Mouse (Mus musculus) B cell, adult 2 months (primary cell): ENCODE measurements around the gene Fam163a.
"Not testable (repeated sequence)": the region's sequence is repeated elsewhere in the genome, so short reads cannot be mapped to it uniquely, and the experiment has no call there.

Experiments
- DNase-seq, 2 experiments: peaks; one replicate each; pipeline ENCODE4 v3.0.0; 2022

The Fam163a gene

GRCm38 (mm10) chr1:156204656-156205131, at the start of gene Fam163a:
TSS of gene Fam163a (minus strand) at chr1:156205026.
- no peak for DNase-seq

- DNase-seq = not testable (repeated sequence)
Measured at GRCm38 (mm10) chr1:156251096-156251495, 46.3 kb upstream of the Fam163a start.

- no peak for DNase-seq
Measured at GRCm38 (mm10) chr1:156247893-156248292, 43.1 kb upstream of the Fam163a start.

GRCm38 (mm10) chr1:156241713-156242348, 37.0 kb upstream of the Fam163a start:
- DNase-seq = peak; percentile 37 to 40

- peak; percentile 22 to 28 for DNase-seq
Measured at GRCm38 (mm10) chr1:156241035-156241434, 36.2 kb upstream of the Fam163a start.

GRCm38 (mm10) chr1:156231122-156231521, 26.3 kb upstream of the Fam163a start:
- no peak for DNase-seq

- no peak for DNase-seq
Measured at GRCm38 (mm10) chr1:156230339-156231089, 25.7 kb upstream of the Fam163a start.

GRCm38 (mm10) chr1:156229448-156229847, 24.6 kb upstream of the Fam163a start:
- DNase-seq = peak; percentile 38 to 39

GRCm38 (mm10) chr1:156228728-156229127, 23.9 kb upstream of the Fam163a start:
- DNase-seq = no peak

- DNase-seq = no peak
Measured at GRCm38 (mm10) chr1:156226903-156227302, 22.1 kb upstream of the Fam163a start.

- DNase-seq = no peak
Measured at GRCm38 (mm10) chr1:156222205-156223000, 17.6 kb upstream of the Fam163a start.

- no peak for DNase-seq
Measured at GRCm38 (mm10) chr1:156221327-156221726, 16.5 kb upstream of the Fam163a start.

- no peak for DNase-seq
Measured at GRCm38 (mm10) chr1:156218573-156218972, 13.7 kb upstream of the Fam163a start.

GRCm38 (mm10) chr1:156217941-156218340, 13.1 kb upstream of the Fam163a start:
- DNase-seq = no peak

- DNase-seq = no peak
Measured at GRCm38 (mm10) chr1:156217393-156217792, 12.6 kb upstream of the Fam163a start.

- no peak for DNase-seq
Measured at GRCm38 (mm10) chr1:156216249-156216648, 11.4 kb upstream of the Fam163a start.

- DNase-seq = no peak
Measured at GRCm38 (mm10) chr1:156214651-156215050, 9.8 kb upstream of the Fam163a start.

GRCm38 (mm10) chr1:156212923-156213322, 8.1 kb upstream of the Fam163a start:
- no peak for DNase-seq

GRCm38 (mm10) chr1:156211809-156212317, 7.0 kb upstream of the Fam163a start:
- DNase-seq = no peak

GRCm38 (mm10) chr1:156205164-156205563, 338 bp upstream of the Fam163a start:
- no peak for DNase-seq

- DNase-seq = no peak
Measured at GRCm38 (mm10) chr1:156203961-156204655, 718 bp downstream of the Fam163a start.

- DNase-seq = no peak
Measured at GRCm38 (mm10) chr1:156202661-156203060, 2.2 kb downstream of the Fam163a start.
